Mouse (Mus musculus) liver, adult (tissue): Measurements from ENCODE around the gene Mr1.

Experiments used
- GATA4 ChIP-seq: IDR thresholded peaks from 2 replicates; pipeline ENCODE4 v1.6.1; 2014; ENCODE audit warnings: mild to moderate bottlenecking, low read length; ENCODE audit not compliant: insufficient replicate concordance

Mr1 gene

DNA sequence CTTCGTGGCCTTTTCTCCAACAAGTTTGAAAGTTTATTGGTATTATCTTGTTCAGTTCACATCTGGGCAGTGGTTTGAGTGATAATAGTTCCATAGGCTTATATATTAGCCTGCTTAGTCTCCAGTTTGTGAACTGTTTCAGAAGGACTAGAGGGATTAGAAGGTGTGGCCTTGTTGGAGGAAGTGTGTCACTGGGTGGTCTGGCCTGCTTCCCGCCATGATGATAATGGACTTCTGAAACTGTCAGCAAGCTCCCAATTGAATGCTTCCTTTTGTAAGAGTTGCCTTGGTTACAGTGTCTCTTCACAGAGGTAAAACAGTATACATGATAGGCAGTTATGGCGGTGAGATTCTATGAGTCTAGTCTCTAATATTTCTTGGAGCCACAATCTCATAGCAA lies 2.8 kb upstream of the Mr1 start:
- no peak for TF ChIP-seq GATA4

DNA sequence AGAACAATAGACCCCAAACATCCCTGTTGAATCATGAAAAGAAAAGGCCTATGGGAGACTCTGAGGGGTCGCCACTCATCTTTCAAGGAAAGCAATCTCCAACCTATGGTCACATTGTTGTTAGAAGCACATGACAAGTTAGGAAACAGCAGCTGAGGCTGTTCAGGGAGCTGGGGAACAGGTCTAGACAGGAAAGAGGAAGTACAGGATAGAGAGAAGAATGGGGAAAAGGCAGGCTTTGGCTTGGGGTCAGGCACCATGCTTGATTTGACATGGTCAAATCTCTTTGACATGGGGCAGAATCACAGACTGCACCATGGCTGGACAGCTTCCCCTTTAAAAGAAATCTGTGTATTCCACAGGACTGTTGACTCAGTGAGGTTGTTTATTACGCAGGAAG lies 614 bp upstream of the Mr1 start:
- no peak for TF ChIP-seq GATA4

DNA sequence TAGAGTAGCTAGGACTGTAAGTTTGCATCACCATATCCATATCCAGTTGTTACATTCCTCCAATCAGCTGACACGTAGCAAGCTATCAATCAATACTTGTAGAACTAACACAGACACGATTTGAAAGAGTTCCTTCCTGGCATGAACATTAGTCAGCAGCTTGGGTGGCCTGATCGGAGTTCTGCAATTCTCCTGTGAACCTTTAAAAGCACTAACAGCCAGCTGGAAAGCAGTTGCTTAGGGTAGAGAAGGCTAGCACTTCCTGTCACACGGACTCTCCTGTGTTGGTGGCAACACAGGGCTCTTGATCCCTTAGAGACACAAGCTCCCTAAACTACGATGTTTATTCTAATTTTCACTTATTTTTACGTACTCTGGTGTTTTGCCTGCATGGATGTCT lies 994 bp downstream of the Mr1 start:
- no peak for TF ChIP-seq GATA4

DNA sequence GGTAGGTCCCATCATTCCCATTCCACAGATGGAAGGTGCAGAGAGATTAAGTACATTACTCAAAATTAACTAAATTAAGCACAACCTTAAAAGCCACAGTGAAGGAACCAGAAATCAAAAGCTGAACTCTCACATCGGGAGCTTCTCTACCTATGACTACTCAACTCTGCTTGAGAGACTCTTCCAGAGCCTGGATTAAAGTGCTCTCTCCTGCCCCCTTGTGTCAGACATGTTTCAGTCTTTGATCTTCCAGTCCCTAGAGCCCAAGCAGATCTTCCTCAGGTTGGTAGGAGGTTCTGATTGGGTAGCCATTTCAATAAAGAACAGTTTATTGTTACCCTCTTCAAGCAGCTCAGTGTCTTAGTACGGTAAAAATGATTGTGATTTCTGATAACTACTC lies 6.5 kb downstream of the Mr1 start:
- no peak for TF ChIP-seq GATA4

DNA sequence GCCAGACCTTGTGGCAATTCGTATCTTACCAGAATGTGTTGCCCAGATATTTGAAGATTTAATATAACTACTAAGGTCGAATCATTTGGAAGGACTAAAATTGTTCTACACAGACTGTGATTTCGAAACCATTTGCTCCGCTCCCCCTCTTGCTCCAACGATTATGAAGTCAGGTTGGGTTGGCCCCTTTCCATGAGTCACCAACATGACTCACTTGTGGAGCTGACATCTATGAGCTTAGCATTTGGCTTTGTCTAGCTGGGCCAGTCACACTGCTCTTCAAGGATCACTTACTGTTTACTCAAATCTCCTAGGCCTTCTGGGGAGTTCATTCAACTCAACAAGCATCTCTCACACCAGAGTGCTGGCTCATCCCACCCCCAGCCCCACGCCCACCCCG lies 7.8 kb downstream of the Mr1 start:
- no peak for TF ChIP-seq GATA4

DNA sequence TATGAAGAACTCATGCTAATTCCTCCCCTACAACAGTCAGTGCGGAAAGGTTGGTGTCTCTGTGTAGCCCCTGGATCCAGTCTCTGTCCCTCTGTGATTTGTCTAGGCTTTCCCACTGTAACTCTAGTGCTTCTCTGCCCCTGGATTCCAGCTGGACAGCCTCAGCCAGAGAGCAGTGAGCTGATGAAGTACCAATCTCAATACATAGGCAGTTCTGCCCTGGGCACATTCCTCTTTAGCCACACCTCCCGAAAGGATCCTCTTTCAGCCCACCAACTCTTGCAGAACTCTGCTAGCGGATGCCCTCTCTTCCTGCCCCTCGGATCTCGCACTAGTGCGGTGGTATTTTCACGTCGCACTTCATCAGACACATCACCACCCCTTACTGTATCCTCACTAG lies 11.7 kb downstream of the Mr1 start:
- no peak for TF ChIP-seq GATA4

DNA sequence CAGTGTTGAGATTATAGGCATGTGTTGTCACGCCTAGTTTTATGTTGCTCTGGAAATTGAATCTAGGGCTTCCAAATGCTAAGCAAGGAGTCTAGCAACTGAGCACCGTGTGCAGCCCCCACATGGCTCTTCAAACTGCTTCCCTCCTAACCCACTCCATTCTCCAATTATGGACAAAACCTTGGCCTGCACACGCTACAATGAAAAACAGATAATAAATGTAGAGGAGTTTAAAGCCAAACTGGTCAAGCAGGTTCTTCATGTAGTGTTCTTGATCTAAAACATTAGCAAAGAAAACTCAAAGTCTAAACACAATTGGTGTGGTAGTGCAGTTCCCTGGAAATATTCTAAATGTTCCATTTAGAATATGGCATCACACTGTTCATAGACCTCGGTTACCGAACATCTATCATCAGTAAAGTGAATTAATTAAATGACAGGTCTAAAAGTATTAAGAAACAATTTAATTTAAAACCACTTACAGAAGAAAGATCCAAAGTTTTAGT lies 19.1 kb downstream of the Mr1 start:
- TF ChIP-seq GATA4 = no peak

DNA sequence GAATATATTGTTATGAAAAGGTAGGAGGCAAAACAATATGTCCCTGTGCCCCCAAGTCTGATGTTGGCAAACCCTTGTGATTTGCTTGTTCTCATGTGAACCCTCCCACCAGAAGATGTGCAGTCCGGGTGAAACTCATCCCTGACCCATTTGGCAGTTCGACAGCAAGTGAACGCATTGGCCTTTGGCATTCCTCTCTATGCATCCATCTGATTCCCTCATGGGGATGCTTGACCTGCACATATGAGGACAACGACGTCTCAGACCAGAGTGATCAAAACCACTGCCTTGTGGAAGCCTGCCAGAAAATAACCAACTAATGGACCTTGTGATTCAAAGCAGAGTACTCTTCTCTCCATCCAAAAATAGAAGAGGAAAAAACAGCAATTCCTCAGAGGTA lies 19.9 kb downstream of the Mr1 start:
- no peak for TF ChIP-seq GATA4

DNA sequence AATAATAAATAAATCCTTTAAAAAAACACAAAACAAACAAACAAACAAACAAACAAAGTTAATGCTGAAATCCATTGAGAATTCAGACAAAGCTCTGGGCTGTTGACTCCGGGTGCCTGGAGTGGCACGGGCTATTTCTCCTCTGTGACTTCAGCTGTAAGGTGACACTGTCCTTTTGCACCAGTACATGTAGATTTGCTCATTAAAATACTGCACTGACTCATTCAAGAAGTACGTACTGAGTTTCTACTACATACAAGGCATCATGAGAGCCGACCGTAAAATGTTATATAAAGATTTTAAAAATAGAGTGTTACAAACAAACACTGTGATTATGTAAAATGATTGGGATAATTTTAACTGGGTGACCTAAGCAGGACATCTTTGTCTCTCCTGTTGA lies 22.2 kb downstream of the Mr1 start:
- TF ChIP-seq GATA4 = no peak

DNA sequence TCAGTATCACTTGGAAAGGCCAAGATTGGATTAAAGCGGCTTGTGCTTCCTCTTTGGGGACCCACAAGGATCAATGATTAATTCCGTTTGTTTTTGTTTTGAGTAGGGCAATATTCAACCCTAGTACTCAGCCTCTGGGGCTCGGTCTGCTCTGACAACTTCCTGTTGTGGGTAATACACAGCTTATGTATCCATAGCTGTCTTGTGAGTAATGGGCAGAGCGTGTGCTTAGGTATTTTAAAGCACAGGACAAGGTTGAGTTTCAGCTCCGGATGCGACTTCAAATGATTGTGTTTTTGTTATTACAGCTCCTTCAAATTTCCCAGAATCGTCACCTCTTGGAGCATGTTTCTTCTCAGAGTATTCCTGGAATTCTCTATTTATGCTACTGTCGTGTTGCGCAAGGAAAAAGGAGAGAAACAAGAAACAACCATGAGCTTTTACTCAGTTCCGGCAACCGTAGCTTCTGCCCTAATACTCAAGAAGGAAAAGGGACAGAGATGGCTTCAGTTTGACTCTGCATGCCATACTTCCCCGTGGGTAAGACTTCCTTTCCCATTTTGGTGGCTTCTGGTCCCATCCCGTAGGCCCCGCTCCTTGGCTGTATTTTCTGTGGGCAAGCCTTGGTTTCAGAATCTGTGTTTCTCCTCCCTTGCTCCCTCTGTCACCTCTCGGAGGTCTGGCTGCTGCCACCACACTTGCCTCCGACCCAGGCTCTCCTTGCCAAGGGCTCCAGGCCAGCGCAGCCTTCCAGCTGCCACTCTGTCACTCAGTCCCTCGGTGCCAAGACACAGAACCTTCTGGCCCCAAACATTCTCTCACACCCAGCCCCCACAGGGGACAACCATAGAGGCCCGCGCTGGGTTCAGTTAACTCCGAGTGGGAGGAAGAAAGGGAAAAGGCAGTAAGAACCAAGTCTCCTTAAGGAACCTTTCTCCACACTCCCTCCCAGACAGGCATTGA lies 24.4 kb downstream of the Mr1 start:
- TF ChIP-seq GATA4 = no peak

DNA sequence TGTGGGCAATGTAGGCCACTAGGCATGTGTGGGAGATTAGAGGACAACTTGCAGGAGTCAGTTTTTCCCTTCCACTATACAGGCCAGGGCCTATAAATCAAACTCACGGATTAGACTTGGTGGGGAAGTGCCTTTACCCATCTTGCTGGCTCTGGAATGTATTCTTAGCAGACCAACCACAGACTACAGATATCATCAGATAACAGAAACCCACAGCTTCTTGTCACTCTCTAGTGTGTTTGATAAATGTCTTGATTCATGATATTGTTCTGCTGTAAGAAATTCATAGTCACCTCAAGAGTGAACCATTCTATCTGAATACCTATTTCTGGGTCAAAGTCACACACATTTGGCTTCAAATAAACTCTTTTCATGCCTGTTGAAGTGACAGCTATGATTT lies 26.9 kb downstream of the Mr1 start:
- TF ChIP-seq GATA4 = no peak

DNA sequence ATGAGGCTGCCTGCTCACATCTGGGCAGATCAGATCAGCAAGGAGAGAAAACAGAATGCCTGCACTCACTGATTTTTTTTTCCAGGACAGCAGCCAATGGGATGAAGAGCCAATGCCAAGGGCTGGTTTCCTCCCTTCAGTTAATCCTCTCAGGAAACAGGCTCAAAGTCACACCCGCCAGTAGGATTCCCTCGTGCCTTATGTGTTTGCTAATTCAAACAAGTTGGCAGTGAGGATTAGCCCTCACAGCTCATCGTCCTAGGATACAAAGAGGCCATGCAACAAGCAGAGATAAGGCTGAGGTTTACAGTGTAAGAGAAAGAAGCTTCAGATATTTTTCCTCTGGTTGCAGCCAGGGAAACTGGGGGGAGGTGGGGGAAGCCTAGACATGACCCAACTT lies 32.7 kb downstream of the Mr1 start:
- no peak for TF ChIP-seq GATA4

DNA sequence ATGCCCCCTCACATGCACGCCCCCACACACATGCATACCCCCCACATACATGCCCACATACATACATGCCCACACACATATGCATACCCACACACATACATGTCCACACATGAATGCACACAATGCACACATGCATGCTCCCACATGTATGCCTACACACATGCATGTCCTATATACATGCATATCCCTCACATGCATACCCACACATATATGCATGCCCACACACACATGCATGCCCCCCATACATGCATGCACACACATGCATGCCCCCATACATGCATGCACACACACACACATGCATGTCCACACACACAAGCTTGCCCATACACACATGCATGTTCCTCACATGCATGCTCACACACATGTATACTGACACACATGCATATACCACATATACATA lies 33.7 kb downstream of the Mr1 start:
- no peak for TF ChIP-seq GATA4

DNA sequence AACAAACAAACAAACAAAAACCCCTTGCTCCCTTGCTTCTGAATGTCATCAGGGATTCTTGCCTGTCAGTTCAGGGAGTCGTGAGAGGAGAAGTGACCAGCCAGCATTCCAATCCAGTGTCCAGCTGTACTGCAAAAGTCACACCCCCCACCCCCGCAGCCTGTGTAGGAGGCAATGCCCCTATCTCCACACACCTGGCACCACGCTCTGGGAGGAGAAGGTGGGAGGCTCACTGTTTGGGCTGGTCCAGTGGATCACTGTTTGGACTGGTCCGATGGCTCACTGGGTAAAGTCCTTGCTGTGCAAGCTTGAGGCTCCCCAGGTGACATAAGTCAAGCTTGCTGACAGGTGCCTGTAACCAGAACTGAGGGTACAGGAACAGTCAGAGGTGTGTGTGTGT lies 34.5 kb downstream of the Mr1 start:
- no peak for TF ChIP-seq GATA4

DNA sequence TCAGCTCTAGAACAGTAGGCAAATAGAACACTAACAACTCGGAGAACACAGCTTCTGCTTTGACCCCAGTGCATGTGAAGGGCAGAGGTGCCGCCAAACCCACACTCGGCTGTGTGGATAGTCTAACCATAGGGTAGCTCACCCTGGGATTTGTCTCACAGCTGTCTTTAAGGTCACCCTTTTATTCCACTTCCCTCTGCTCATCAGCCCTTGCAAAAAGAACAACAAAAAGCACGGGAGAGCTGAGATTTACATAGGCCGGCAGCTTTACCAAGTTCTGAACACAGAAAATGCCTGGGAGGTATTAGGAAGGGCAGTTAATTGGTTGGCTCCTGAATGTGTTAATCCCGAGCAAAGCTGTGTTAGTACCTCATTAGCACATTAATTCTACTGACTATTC lies 35.1 kb downstream of the Mr1 start:
- TF ChIP-seq GATA4 = no peak

DNA sequence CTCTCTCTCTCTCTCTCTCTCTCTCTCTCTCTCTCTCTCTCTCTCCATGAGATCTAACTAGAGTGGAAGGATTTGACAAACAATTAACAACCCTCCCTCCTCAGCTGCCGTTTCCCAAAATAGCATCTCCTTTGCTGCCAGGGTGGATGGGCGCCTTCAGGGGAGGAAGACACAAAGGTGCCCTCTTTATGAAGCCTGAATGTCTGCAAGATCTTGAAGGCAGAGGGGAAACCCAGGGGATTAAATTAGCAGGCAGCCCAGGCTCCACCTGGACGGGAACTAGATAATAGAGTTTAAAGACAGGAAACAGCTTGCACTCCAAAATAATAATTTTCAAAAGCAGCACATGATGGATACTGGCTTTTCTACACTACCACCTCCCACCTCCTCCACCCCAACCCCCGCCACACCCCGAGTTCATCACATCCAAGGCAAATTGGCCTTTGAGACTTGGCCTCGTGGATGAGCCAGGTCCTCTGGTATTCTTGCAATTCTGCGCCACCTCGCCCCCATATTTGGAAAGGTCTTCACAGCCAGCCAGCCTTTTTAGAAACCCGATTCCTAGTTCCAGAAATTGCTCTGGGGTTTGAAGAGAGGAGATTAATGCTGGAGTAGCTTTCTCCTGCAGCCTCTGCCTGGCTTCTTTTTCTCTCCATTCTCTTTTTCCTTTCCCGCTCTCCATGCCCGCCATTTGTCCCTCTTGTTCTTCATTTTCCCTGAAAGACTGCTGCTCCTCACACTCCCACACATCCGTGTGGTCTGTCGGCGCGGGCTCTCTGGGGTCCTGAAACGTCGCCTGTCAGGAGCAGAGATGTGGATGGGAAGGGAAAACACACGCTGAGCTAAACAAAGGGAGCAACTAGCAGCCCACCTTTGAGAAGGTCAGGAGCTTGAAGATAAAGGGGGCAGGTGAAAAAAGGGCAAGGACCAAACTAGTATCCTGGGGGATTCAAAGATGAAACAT lies 36.9 kb downstream of the Mr1 start:
- TF ChIP-seq GATA4 = no peak
